In genomic region chr10:114956257-114956656, GRCm38 (mm10) we compare ENCODE assay signal across 21 mouse cellular contexts.
"Had no signal": no experiment of that assay in that cellular context is flagged by ENCODE, and none has a peak within 500 bp of the region (broad histone marks: within the 10 kb centered on the region; RNA-seq: fewer than 3 reads in every experiment).

No protein-coding gene starts in this region.

- ATAC-seq: forebrain, embryonic 13.5 days; forebrain, embryonic 14.5 days; forebrain, embryonic 15.5 days; forebrain, embryonic 16.5 days; forebrain, postnatal 0 days had no signal

- DNase-seq: cerebellum, adult 8-10 months; cerebellum, adult 9-10 months; cerebellum, adult 9-11 months; cerebellum, postnatal 10 days; cerebellum, postnatal 14 days; cerebellum, postnatal 25 days; cerebellum, postnatal 36 days; embryo, embryonic 11 days; forebrain, postnatal 0 days; gastrocnemius, adult 2 months; gastrocnemius, postnatal 10 days; gastrocnemius, postnatal 14 days; gastrocnemius, postnatal 25 days; gastrocnemius, postnatal 36 days; heart, adult 11 months; heart, adult 18-20 months; heart, adult 2 months had no signal
